Mouse (Mus musculus): ENCODE data around the gene Nudcd2. TPM values are rescaled to one million over a fixed set of nuclear protein-coding genes. Genes with fewer than 3 reads are reported as not detected.

Gene Nudcd2
- polyA plus RNA-seq (2014; fragmentation: Illumina TruSeq; extraction: RNeasy Lipid Tissue Mini Kit (QIAGEN cat#74804)): 155 TPM

DNA sequence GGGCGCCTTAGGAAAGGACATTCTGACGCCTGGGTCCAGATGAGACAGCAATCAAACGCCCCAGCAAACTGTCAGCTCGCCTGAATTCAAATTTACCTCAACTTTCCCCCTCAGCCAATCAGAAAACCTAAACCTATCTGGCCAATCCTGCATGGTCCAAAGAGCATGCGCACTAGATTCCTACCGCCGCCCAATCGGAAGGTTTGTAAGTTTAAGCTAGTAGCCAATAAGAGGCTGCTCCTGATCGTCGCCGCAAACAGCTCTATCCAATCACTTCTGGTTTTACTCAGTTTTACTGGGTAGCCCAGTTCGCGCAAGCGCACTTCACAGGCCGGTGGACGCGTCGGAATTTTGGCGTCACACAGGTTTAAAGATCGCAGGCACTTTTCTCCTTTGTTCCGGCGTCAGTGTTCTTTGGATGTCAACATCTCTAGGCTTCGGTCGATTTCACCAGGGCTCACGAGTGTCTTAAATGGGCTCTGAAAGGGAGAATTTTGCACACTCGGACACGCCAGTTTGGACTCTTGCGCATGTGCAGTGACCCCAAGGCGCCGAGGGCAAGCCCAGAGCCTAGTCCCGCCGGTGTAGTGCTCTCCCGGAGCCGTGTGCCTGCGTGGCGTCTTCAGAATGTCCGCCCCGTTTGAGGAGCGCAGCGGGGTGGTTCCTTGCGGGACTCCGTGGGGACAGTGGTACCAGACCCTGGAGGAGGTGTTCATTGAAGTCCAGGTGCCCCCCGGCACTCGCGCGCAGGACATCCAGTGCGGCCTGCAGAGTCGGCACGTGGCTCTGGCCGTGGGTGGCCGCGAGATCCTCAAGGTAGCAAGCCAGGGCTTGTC is at the start of gene Nudcd2, which contains the start of gene Hmmr:
Nudcd2 (plus strand) TSS at position 329 of the 836 bp plus-strand sequence.
Hmmr (minus strand) TSS at position 84 of the 836 bp plus-strand sequence.

GRCm38 (mm10) chr11:40695103-40695502 is 38.4 kb upstream of the Nudcd2 start, which contains the start of gene Mat2b:
Gene Mat2b (minus strand): TSS chr11:40695203.

DNA sequence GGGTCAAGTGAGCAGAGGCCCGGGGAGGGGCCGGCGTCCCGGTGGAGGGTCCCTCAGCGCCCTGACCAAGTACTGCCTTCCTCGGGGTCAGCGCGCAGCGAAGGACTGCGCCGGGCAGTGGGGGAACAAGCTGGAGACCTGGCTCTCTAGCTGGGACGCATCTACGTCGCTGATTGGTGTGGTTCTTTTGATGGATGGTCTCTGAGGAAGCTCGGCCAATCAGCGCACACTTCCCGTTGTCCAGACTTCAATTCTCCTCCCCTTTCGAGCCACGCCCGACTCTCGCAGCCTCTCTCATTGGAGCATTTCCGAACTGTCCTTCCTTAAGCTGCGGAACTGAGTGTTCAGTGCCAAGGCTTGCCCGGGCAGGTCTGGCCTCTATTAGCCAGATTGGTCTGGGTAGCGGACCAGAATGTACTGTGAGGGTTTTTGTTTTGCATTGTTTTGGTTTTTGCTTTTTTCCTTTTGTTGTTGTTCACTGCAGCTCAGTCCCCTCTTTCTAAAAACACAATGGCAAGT is 21.7 kb downstream of the Nudcd2 start, which contains the start of gene Ccng1:
Ccng1 (minus strand) TSS at position 203 of the 519 bp plus-strand sequence.

Other genes starting within 250 kb of the Nudcd2 start
- gene Mat2b, start 38.5 kb upstream of the Nudcd2 start, polyA plus RNA-seq (2014; fragmentation: Illumina TruSeq; extraction: RNeasy Lipid Tissue Mini Kit (QIAGEN cat#74804)): 151 TPM
- gene Hmmr, start 245 bp upstream of the Nudcd2 start, polyA plus RNA-seq (2014; fragmentation: Illumina TruSeq; extraction: RNeasy Lipid Tissue Mini Kit (QIAGEN cat#74804)): 29.5 TPM
- 240 TPM for gene Ccng1, start 21.6 kb downstream of the Nudcd2 start, polyA plus RNA-seq (2014; fragmentation: Illumina TruSeq; extraction: RNeasy Lipid Tissue Mini Kit (QIAGEN cat#74804))